Mouse (Mus musculus) heart, embryonic 11.5 days (tissue): ENCODE measurements around the gene Antxr2. TPM values are rescaled to one million over a fixed set of nuclear protein-coding genes. Genes with fewer than 3 reads are reported as not detected.

ENCODE experiments used
- ATAC-seq: fragments of 200-750 bp; cut with Nextera tagmentation; replicated peaks from 2 replicates; pipeline ENCODE4 v1.8.0; 2017; ENCODE audit warnings: moderate library complexity; ENCODE audit not compliant: insufficient number of reproducible peaks, low FRiP score, low TSS enrichment
- H3K27ac ChIP-seq: fragments of 300-500 bp; sonication (generic); 2 replicates; pipeline ENCODE4 v1.5.1; 2014; ENCODE audit warnings: mild to moderate bottlenecking, low read depth, low read length
- H3K27me3 ChIP-seq: fragments of 300-500 bp; sonication (generic); 2 replicates; pipeline ENCODE4 v1.6.1; 2014; ENCODE audit warnings: mild to moderate bottlenecking, low read length, mixed read lengths; ENCODE audit not compliant: control insufficient read depth, insufficient read depth
- H3K36me3 ChIP-seq: fragments of 300-500 bp; sonication (generic); 2 replicates; pipeline ENCODE4 v1.6.1; 2014; ENCODE audit warnings: mild to moderate bottlenecking, low read length, moderate library complexity, mixed read lengths; ENCODE audit not compliant: control insufficient read depth, insufficient read depth
- H3K4me1 ChIP-seq: fragments of 300-500 bp; sonication (generic); 2 replicates; pipeline ENCODE4 v1.6.1; 2014; ENCODE audit warnings: low read length; ENCODE audit not compliant: control insufficient read depth, insufficient read depth
- H3K4me2 ChIP-seq: fragments of 300-500 bp; sonication (generic); 2 replicates; pipeline ENCODE4 v1.6.1; 2014; ENCODE audit warnings: mild to moderate bottlenecking, moderate library complexity
- H3K4me3 ChIP-seq: fragments of 300-500 bp; sonication (generic); 2 replicates; pipeline ENCODE4 v1.5.1; 2014; ENCODE audit warnings: low read depth, low read length
- H3K9ac ChIP-seq: fragments of 300-500 bp; sonication (generic); 2 replicates; pipeline ENCODE4 v1.6.1; 2014; ENCODE audit warnings: mild to moderate bottlenecking, low read depth, low read length, moderate library complexity
- H3K9me3 ChIP-seq: fragments of 300-500 bp; sonication (generic); replicated peaks from 2 replicates; pipeline ENCODE4 v1.6.1; 2016; ENCODE audit warnings: low read length; ENCODE audit not compliant: control insufficient read depth
- WGBS: fragments of 180-500 bp; shearing (Covaris S2); extraction: QIAGEN DNeasy Blood & Tissue Kit; methylation state at CpG from one replicate; pipeline ENCODE4 v1.1.7; 2014; ENCODE audit not compliant: insufficient replicate concordance; 5-methylcytosine and 5-hydroxymethylcytosine counted together
- polyA plus RNA-seq: library from polyadenylated mRNA; unstranded; fragments of >200 nt; fragmentation: Nextera tagmentation; extraction: Ambion mirVana; gene quantifications from 2 replicates; pipeline ENCODE4 v1.2.1, GENCODE M21; 2014

The Antxr2 gene
- polyA plus RNA-seq: 44.6 and 51.7 TPM in 2 replicates

DNA sequence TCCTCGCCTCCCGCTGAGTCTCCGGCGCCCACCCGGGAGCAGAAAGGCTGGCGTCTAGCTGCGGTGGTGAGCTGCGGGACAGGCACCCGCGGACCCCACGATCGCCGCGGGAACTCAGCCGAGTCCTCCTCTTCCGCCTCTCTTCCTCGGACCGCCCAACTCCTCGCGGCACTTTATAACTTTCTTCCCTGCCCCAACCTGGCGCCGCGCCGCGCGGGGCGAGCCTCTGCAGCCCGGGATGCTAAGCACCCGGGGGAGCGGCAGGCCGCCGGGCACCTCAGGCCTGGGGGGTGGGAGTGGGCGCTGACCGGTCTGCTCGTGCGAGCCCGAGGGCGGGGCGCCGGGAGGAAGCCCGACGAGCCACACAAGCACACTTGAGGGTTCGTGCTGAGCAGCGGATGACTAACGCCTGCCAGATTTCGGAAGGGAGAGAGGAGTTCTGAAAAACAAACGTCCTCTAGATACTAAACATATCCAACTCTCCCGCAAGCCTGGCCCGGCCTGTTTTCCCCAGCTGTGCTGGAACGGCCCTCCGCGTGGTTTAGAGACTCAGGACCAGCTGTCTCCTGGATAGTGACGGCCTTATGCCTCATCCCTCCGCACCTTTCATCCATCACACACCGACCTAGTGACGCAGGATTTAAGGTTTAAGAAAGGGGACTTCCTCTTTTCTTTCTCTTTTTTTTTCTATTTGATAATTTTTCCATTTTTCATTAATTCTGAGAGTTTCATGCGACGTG, at the start of gene Antxr2:
Gene Antxr2 (minus strand): TSS at position 142 of the 740 bp plus-strand sequence.
- 2% methylated on average over 58 of the region's 58 CpGs for WGBS
- ATAC-seq: peak; percentile 61; the same call in 1 of the 2 replicates
- no peaks in the 10 kb centered on the region for H3K36me3 ChIP-seq

GRCm38 (mm10) chr5:98076612-98077011, 45.8 kb upstream of the Antxr2 start:
- H3K4me2 ChIP-seq: no peak overlapping the region
- H3K9ac ChIP-seq: no peak overlapping the region
- H3K36me3 ChIP-seq: no peaks in the 10 kb centered on the region
- H3K27me3 ChIP-seq: no peaks in the 10 kb centered on the region
- 35% methylated on average over 3 of the region's 3 CpGs for WGBS
- H3K4me1 ChIP-seq: peaks cover 6% of the 10 kb centered on the region
- H3K9me3 ChIP-seq: no peaks in the 10 kb centered on the region
- no peak overlapping the region for H3K4me3 ChIP-seq
- ATAC-seq: no peak
- no peak overlapping the region for H3K27ac ChIP-seq

More for the DNA sequence above, at the start of gene Antxr2:
- Histone ChIP-seq H3K4me1 (0 out of 2 replicates have a peak, but pooled peaks cover 7% of the 10 kb centered on the region), H3K27me3 (no peaks in the 10 kb centered on the region), H3K9ac (peak within 1 kb of the TSS; percentile 90), H3K27ac (peak within 1 kb of the TSS; percentile 93), H3K9me3 (no peaks in the 10 kb centered on the region), H3K4me3 (peak within 1 kb of the TSS; percentile 84), H3K4me2 (peak within 1 kb of the TSS; percentile 71)

DNA sequence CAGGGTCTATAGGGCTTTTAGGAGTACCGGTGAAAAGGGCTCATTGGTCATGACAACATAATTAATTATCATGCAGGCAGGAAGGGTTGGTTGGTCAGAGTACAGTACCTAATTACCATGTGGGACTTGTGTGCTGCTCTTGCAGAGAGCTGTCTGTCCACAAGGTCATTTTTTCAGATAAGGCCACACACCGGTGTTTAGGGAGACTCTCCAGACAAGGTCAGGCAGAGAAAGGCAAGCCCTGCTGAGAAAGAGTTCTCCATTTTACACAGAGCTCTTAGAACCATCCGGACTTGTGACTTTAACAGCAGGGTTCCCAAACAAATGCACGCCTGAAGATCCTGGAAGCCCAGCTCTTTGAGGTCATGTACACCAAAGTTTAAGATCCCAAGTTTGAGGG, 38.3 kb upstream of the Antxr2 start:
- Histone ChIP-seq H3K4me2 (no peak overlapping the region), H3K36me3 (no peaks in the 10 kb centered on the region), H3K4me3 (no peak overlapping the region), H3K27me3 (no peaks in the 10 kb centered on the region), H3K27ac (no peak overlapping the region), H3K9ac (no peak overlapping the region), H3K9me3 (no peaks in the 10 kb centered on the region), H3K4me1 (no peaks in the 10 kb centered on the region)
- no peak for ATAC-seq
- 41% methylated on average over 4 of the region's 4 CpGs for WGBS

- WGBS: 89% methylated on average over 6 of the region's 6 CpGs
- Histone ChIP-seq H3K4me3 (no peak overlapping the region), H3K27ac (no peak overlapping the region), H3K36me3 (no peaks in the 10 kb centered on the region), H3K9me3 (no peaks in the 10 kb centered on the region), H3K9ac (no peak overlapping the region), H3K4me1 (no peaks in the 10 kb centered on the region), H3K4me2 (no peak overlapping the region), H3K27me3 (no peaks in the 10 kb centered on the region)
- ATAC-seq: no peak
These were observed 24.4 kb upstream of the Antxr2 start for GRCm38 (mm10) chr5:98055275-98055674.

- no peak overlapping the region for H3K4me3 ChIP-seq
- no peak overlapping the region for H3K4me2 ChIP-seq
- WGBS: 79% methylated on average over 1 of the region's 1 CpGs
- no peak overlapping the region for H3K27ac ChIP-seq
- H3K27me3 ChIP-seq: no peaks in the 10 kb centered on the region
- H3K9me3 ChIP-seq: no peaks in the 10 kb centered on the region
- H3K4me1 ChIP-seq: no peaks in the 10 kb centered on the region
- no peak overlapping the region for H3K9ac ChIP-seq
- no peaks in the 10 kb centered on the region for H3K36me3 ChIP-seq
- ATAC-seq: no peak
These were observed 24.0 kb upstream of the Antxr2 start for GRCm38 (mm10) chr5:98054834-98055233.

- Histone ChIP-seq H3K27me3 (no peaks in the 10 kb centered on the region), H3K36me3 (no peaks in the 10 kb centered on the region), H3K4me3 (no peak overlapping the region), H3K9me3 (no peaks in the 10 kb centered on the region), H3K9ac (no peak overlapping the region), H3K27ac (no peak overlapping the region), H3K4me1 (no peaks in the 10 kb centered on the region), H3K4me2 (no peak overlapping the region)
- ATAC-seq: no peak
- whole genome bisulfite sequencing: 71% methylated on average over 2 of the region's 2 CpGs
These were observed 4.1 kb upstream of the Antxr2 start for GRCm38 (mm10) chr5:98034928-98035327.

DNA sequence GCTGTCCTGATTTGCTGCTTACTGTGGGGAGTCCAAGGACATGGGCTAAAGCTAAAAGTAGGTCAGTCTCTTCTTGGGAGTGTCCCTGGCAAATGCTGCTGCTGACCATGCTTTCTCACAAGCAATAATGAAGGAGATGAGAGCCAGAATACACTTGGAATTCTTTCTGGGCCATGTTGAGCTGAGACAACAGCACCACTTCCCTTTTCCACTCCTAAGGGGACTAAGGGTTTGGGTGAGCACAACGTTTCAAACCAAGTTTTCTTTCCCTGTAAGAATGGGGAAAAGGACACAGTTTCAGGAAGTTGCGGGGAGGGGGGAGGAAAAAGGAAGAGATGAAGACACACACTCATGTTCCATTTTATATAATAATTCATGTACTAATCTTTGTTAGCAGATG, 3.4 kb upstream of the Antxr2 start:
- WGBS: 56% methylated on average over 2 of the region's 2 CpGs
- H3K36me3 ChIP-seq: no peaks in the 10 kb centered on the region

GRCm38 (mm10) chr5:98032803-98033420, 2.1 kb upstream of the Antxr2 start:
- 69% methylated on average over 7 of the region's 7 CpGs for WGBS
- no peak overlapping the region for H3K4me2 ChIP-seq
- H3K4me3 ChIP-seq: no peak overlapping the region
- ATAC-seq: no peak
- no peaks in the 10 kb centered on the region for H3K27me3 ChIP-seq
- no peak overlapping the region for H3K9ac ChIP-seq
- H3K27ac ChIP-seq: no peak overlapping the region
- no peaks in the 10 kb centered on the region for H3K36me3 ChIP-seq
- no peaks in the 10 kb centered on the region for H3K4me1 ChIP-seq
- no peaks in the 10 kb centered on the region for H3K9me3 ChIP-seq

More for the DNA sequence above, 3.4 kb upstream of the Antxr2 start:
- no peak overlapping the region for H3K4me2 ChIP-seq
- no peaks in the 10 kb centered on the region for H3K4me1 ChIP-seq
- H3K27me3 ChIP-seq: no peaks in the 10 kb centered on the region
- no peak overlapping the region for H3K9ac ChIP-seq
- ATAC-seq: no peak
- no peaks in the 10 kb centered on the region for H3K9me3 ChIP-seq
- H3K4me3 ChIP-seq: no peak overlapping the region
- no peak overlapping the region for H3K27ac ChIP-seq
